25 mouse cellular contexts compared by ENCODE assay signal in the genomic region with DNA sequence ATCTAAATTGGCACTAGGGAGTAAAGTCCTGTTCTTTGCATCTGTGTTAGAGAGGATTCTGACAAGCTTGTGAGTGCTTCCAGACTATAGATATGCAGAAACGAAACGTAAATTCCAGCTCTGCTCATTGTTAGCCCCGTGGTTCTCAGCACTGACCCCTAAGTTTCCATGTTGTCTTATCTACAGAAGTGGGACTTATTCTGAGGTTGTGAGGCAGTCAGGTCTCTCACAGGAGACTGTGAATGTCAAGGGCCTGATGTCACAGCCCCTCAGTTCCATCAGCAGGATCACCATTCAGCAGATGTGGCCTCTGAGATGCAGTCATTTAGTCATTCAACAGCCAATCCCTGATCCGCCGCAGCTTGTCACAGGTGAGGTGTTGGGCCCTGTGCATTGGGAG.
DNase-seq lines count a peak whose midpoint lies in the region; ATAC-seq and TF ChIP-seq lines count a peak whose summit lies in the region.
"Had no signal": no experiment of that assay in that cellular context is flagged by ENCODE, and none has a peak within 500 bp of the region (broad histone marks: within the 10 kb centered on the region; RNA-seq: fewer than 3 reads in every experiment).

No protein-coding gene starts in this region.

- DNase-seq in heart, embryonic 10.5 days (ENCODE audit: low spot score) = peak; percentile 87
- no peak for DNase-seq in heart, adult 8-10 months (ENCODE audit: low spot score)
- DNase-seq in heart, adult 11 months = no peak
- no peak for DNase-seq in heart, postnatal 4 days
- no peak for DNase-seq in heart, postnatal 0 days (ENCODE audit: low spot score)
- no peak for DNase-seq in heart, adult 18-20 months
- DNase-seq: adrenal gland, adult 8-10 months; adrenal gland, postnatal 14 days; adrenal gland, postnatal 36 days; B cell, adult 2 months; cerebellum, adult 11-12 months; cerebellum, adult 2 months; cerebellum, adult 9-10 months; cerebellum, postnatal 10 days; cerebellum, postnatal 25 days had no signal

- no peaks in the 10 kb centered on the region for H3K9me3 ChIP-seq in heart, embryonic 10.5 days
- no peaks in the 10 kb centered on the region for H3K9me3 ChIP-seq in heart, embryonic 12.5 days (replicated peaks)
- no peaks in the 10 kb centered on the region for H3K9me3 ChIP-seq in heart, embryonic 14.5 days (ENCODE audit: control insufficient read depth, low read length)
- H3K9me3 ChIP-seq in heart, postnatal 0 days (replicated peaks; ENCODE audit: control insufficient read depth, low read length) = no peaks in the 10 kb centered on the region
- H3K9me3 ChIP-seq: embryonic facial prominence, embryonic 10.5 days; embryonic facial prominence, embryonic 12.5 days; forebrain, embryonic 13.5 days; G1E had no signal

- H3K4me2 ChIP-seq in heart, embryonic 12.5 days = 0 out of 2 replicates have a peak overlapping the region, but pooled peaks have one; percentile 4
- no peak overlapping the region for H3K4me2 ChIP-seq in heart, embryonic 14.5 days (ENCODE audit: low read length)
- H3K4me2 ChIP-seq in heart, postnatal 0 days (ENCODE audit: low read depth, low read length) = no peak overlapping the region
- H3K4me2 ChIP-seq: embryonic facial prominence, embryonic 12.5 days; forebrain, embryonic 13.5 days had no signal

- TF ChIP-seq EP300 in heart, postnatal 0 days (IDR thresholded peaks at IDR 0.05; ENCODE audit: low read depth) = no peak

- H3K36me3 ChIP-seq in heart, embryonic 10.5 days = no peaks in the 10 kb centered on the region
- no peaks in the 10 kb centered on the region for H3K36me3 ChIP-seq in heart, embryonic 12.5 days
- no peaks in the 10 kb centered on the region for H3K36me3 ChIP-seq in heart, embryonic 14.5 days (ENCODE audit: control insufficient read depth, insufficient read depth, low read length)
- no peaks in the 10 kb centered on the region for H3K36me3 ChIP-seq in heart, postnatal 0 days (replicated peaks; ENCODE audit: control insufficient read depth, insufficient read depth, low read length)
- H3K36me3 ChIP-seq: embryonic facial prominence, embryonic 10.5 days; embryonic facial prominence, embryonic 12.5 days; G1E had no signal

- no peak overlapping the region for H3K4me3 ChIP-seq in heart, embryonic 10.5 days
- H3K4me3 ChIP-seq in heart, embryonic 12.5 days = no peak overlapping the region
- H3K4me3 ChIP-seq in heart, embryonic 14.5 days (ENCODE audit: control insufficient read depth in 1 of 2, insufficient read depth in 1 of 2, low read depth in 1 of 2, low read length in 2 of 2) = no peak overlapping the region
- H3K4me3 ChIP-seq in heart, postnatal 0 days (ENCODE audit: low read depth, low read length) = no peak overlapping the region
- H3K4me3 ChIP-seq: embryonic facial prominence, embryonic 10.5 days; embryonic facial prominence, embryonic 12.5 days; forebrain, embryonic 13.5 days had no signal

- H3K27ac ChIP-seq in heart, embryonic 10.5 days = no peak overlapping the region
- H3K27ac ChIP-seq in heart, embryonic 12.5 days (ENCODE audit: poor library complexity, severe bottlenecking) = peak overlapping the region; percentile 20; the same call in 1 of the 2 replicates
- peak overlapping the region; percentile 33 to 39; a peak in 2 of 4 replicates for H3K27ac ChIP-seq in heart, embryonic 14.5 days (replicated peaks in 1 of 2; ENCODE audit: control insufficient read depth in 1 of 2, insufficient read depth in 1 of 2, low read depth in 2 of 2, low read length in 2 of 2)
- H3K27ac ChIP-seq in heart, postnatal 0 days (ENCODE audit: low read depth) = no peak overlapping the region
- H3K27ac ChIP-seq: embryonic facial prominence, embryonic 10.5 days; embryonic facial prominence, embryonic 12.5 days; forebrain, embryonic 13.5 days had no signal

- peak; percentile 60; the same call in 1 of the 2 replicates for ATAC-seq in heart, embryonic 12.5 days (ENCODE audit: insufficient number of reproducible peaks, low FRiP score)
- 0 out of 2 replicates have a peak, but pooled peaks have one; percentile 13 for ATAC-seq in heart, embryonic 14.5 days (ENCODE audit: insufficient number of reproducible peaks, insufficient read depth, low FRiP score, low read depth)
- peak; percentile 44; the same call in 1 of the 2 replicates for ATAC-seq in heart, postnatal 0 days (ENCODE audit: insufficient read depth, low read depth)
- ATAC-seq: activated CD4-positive, CD25-positive, alpha-beta regulatory T cell, adult 4 months; CD4-positive, CD25-positive, alpha-beta regulatory T cell, adult 4 months; forebrain, embryonic 13.5 days; Patski had no signal

- WGBS in heart, embryonic 10.5 days = 31% methylated on average over 5 of the region's 5 CpGs
- 33% methylated on average over 5 of the region's 5 CpGs for WGBS in heart, embryonic 12.5 days
- 24% methylated on average over 5 of the region's 5 CpGs for WGBS in heart, embryonic 14.5 days
- WGBS in heart, postnatal 0 days = 33% methylated on average over 5 of the region's 5 CpGs

- peaks cover 21% of the 10 kb centered on the region for H3K4me1 ChIP-seq in heart, embryonic 10.5 days
- H3K4me1 ChIP-seq in heart, embryonic 12.5 days (replicated peaks) = peaks cover 16% of the 10 kb centered on the region
- H3K4me1 ChIP-seq in heart, embryonic 14.5 days (ENCODE audit: control insufficient read depth in 2 of 2, insufficient read depth in 2 of 2, low read length in 2 of 2) = peaks cover 6 to 11% of the 10 kb centered on the region in 2 experiments; a peak in 3 of 4 replicates
- no peaks in the 10 kb centered on the region for H3K4me1 ChIP-seq in heart, postnatal 0 days (ENCODE audit: control insufficient read depth, insufficient read depth)
- H3K4me1 ChIP-seq: embryonic facial prominence, embryonic 10.5 days; embryonic facial prominence, embryonic 12.5 days; forebrain, embryonic 13.5 days had no signal

- TF ChIP-seq CTCF in heart, postnatal 0 days (IDR thresholded peaks at IDR 0.05; ENCODE audit: low read depth) = no peak

- H3K27me3 ChIP-seq in heart, embryonic 10.5 days (ENCODE audit: insufficient read depth, poor library complexity, severe bottlenecking) = no peaks in the 10 kb centered on the region
- 0 out of 2 replicates have a peak, but pooled peaks cover 3% of the 10 kb centered on the region for H3K27me3 ChIP-seq in heart, embryonic 12.5 days (replicated peaks)
- H3K27me3 ChIP-seq in heart, embryonic 14.5 days (ENCODE audit: control insufficient read depth, insufficient read depth, low read length) = no peaks in the 10 kb centered on the region
- no peaks in the 10 kb centered on the region for H3K27me3 ChIP-seq in heart, postnatal 0 days (ENCODE audit: control insufficient read depth, insufficient read depth, low read length)
- H3K27me3 ChIP-seq: CH12.LX; embryonic facial prominence, embryonic 12.5 days; forebrain, embryonic 13.5 days had no signal

- H3K9ac ChIP-seq in heart, embryonic 12.5 days = no peak overlapping the region
- no peak overlapping the region for H3K9ac ChIP-seq in heart, embryonic 14.5 days (ENCODE audit: low read length)
- no peak overlapping the region for H3K9ac ChIP-seq in heart, postnatal 0 days (replicated peaks; ENCODE audit: low read depth, low read length)
- H3K9ac ChIP-seq: embryonic facial prominence, embryonic 12.5 days; forebrain, embryonic 13.5 days had no signal

Comparison
In these comparisons a context has a peak if more than half of its experiments do, and no peak if none do; other contexts are left out.
1. H3K27ac ChIP-seq: peak in heart, embryonic 12.5 days (single experiment) and heart, embryonic 14.5 days (2 of 2); none in heart, embryonic 10.5 days (single experiment) and heart, postnatal 0 days (single experiment).
2. Peak in every context shown above with its lines, with median percentiles within 50 percentile points of each other: ATAC-seq.